Mouse (Mus musculus) ES-Bruce4 (cell line): Measurements from ENCODE around the gene Fhl3. TPM values are rescaled to one million over a fixed set of nuclear protein-coding genes. Genes with fewer than 3 reads are reported as not detected.

Experiments
- H3K27ac ChIP-seq: 2 replicates; pipeline ENCODE4 v1.5.1; 2012; ENCODE audit warnings: low read length, inconsistent platforms; ENCODE audit not compliant: insufficient read depth
- H3K27me3 ChIP-seq: 2 replicates; pipeline ENCODE4 v1.6.1; 2012; ENCODE audit warnings: mild to moderate bottlenecking, low read length, inconsistent platforms; ENCODE audit not compliant: control insufficient read depth, poor library complexity, insufficient read depth, severe bottlenecking
- H3K36me3 ChIP-seq: 2 replicates; pipeline ENCODE4 v1.6.1; 2012; ENCODE audit warnings: inconsistent platforms, mild to moderate bottlenecking, low read length, moderate library complexity; ENCODE audit not compliant: control insufficient read depth, poor library complexity, insufficient read depth, severe bottlenecking
- H3K4me1 ChIP-seq: one replicate; pipeline ENCODE4 v1.8.1; 2011; ENCODE audit warnings: low read length; ENCODE audit not compliant: control insufficient read depth, insufficient read depth
- H3K4me3 ChIP-seq: 2 replicates; pipeline ENCODE4 v1.5.1; 2011; ENCODE audit warnings: low read depth, mild to moderate bottlenecking, low read length
- H3K9ac ChIP-seq: 2 replicates; pipeline ENCODE4 v1.6.1; 2012; ENCODE audit warnings: low read depth, mild to moderate bottlenecking, inconsistent platforms; ENCODE audit not compliant: poor library complexity, severe bottlenecking
- H3K9me3 ChIP-seq: replicated peaks from 2 replicates; pipeline ENCODE4 v1.6.1; 2012; ENCODE audit warnings: mild to moderate bottlenecking, low read length, inconsistent platforms; ENCODE audit not compliant: control insufficient read depth, poor library complexity, insufficient read depth, severe bottlenecking
- CTCF ChIP-seq: IDR thresholded peaks from one replicate; pipeline ENCODE4 v1.8.1; 2011; ENCODE audit warnings: low read depth, low read length
- EP300 ChIP-seq: IDR thresholded peaks from 2 replicates; pipeline ENCODE4 v1.6.1; 2011; ENCODE audit warnings: low read depth, low read length; ENCODE audit not compliant: insufficient read depth
- POLR2A ChIP-seq: IDR thresholded peaks from one replicate; pipeline ENCODE4 v1.8.1; 2011; ENCODE audit warnings: low read length; ENCODE audit not compliant: insufficient read depth
- polyA plus RNA-seq: library from polyadenylated mRNA; stranded (reverse); fragments of >200 nt; gene quantifications from 2 replicates; pipeline ENCODE4 v1.2.4, GENCODE M21; 2011; ENCODE audit warnings: low read depth; ENCODE audit not compliant: missing spikeins, insufficient read depth, insufficient read length

The Fhl3 gene
- polyA plus RNA-seq, 1 experiment: 14.0 TPM

- H3K4me1 ChIP-seq: no peaks in the 10 kb centered on the region
- H3K9me3 ChIP-seq: no peaks in the 10 kb centered on the region
- H3K4me3 ChIP-seq: no peak overlapping the region
- H3K27me3 ChIP-seq: no peaks in the 10 kb centered on the region
- H3K9ac ChIP-seq: no peak overlapping the region
- no peaks in the 10 kb centered on the region; the same call in 1 of the 2 replicates for H3K36me3 ChIP-seq
- no peak overlapping the region for H3K27ac ChIP-seq
- TF ChIP-seq POLR2A (no peak), EP300 (no peak), CTCF (no peak)
These were observed 9.0 kb upstream of the Fhl3 start for GRCm38 (mm10) chr4:124691455-124691854.

DNA sequence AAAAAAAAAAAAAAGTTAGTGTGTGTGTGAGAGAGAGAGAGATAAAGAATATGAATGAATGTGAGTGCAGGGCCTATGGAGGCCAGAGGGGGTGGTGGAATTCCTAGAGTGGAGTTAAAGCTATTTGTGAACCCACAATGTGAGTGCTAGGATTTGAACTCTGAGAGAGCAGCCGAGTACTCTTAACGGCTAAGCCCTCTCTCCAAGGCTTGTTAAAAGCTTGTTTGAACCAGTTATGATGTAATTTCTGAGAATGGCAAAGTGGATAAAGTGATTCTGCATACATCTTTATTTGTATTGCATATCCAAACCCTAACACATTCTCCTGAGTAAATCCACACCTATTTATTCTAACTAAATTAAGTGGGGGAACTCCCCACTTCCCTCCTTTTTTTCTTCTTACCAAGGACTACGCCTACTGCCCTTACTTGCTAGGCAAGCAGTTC, 8.1 kb upstream of the Fhl3 start:
- Histone ChIP-seq H3K9ac (peak overlapping the region; percentile 58), H3K27ac (no peak overlapping the region), H3K9me3 (no peaks in the 10 kb centered on the region)

DNA sequence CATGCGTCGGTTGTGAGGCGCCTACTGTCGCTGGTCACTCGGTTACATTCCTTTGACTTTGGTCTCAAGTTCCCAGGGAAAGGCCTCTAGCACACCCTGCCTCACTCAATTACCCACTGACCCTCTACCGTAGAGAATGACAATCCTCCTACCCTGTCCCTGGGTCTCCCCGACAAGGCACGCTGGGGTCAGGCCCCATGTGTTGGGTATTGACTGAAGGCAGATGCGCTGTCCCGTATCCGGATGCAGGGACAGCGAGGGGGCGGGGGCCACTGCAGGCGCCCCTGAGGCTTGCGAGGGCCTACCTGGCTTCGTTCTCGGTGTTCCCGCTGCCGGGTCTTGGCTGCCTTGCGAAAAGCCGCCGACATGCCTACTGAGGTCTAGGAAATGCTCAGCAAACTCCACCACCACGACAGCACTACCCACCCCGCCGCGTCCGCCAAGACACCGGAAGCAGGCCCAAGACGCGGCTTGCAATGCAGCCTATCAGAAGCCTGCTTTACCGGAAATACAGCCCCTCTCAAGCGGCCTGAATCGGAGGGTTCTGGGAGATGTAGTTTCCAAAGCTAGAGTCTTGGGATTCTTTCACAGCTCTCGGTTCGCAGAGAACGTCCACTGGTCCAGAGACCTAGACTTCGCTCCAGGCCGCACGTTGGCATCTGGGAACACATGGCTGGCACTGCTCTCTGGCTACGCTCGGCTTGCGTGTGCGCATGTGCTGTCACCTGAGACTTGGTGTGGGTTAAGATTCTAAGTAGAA, 7.2 kb upstream of the Fhl3 start, which contains the start of gene Utp11:
Gene Utp11 (minus strand): TSS at position 466 of the 760 bp plus-strand sequence.
- TF ChIP-seq POLR2A (no peak), CTCF (no peak), EP300 (no peak)
- Histone ChIP-seq H3K9me3 (no peaks in the 10 kb centered on the region), H3K36me3 (no peaks in the 10 kb centered on the region), H3K27ac (no peak within 1 kb of the TSS), H3K4me3 (peak within 1 kb of the TSS; percentile 94), H3K4me1 (no peaks in the 10 kb centered on the region), H3K9ac (peak within 1 kb of the TSS; percentile 58), H3K27me3 (no peaks in the 10 kb centered on the region)

More for the DNA sequence above, 8.1 kb upstream of the Fhl3 start:
- H3K27me3 ChIP-seq: no peaks in the 10 kb centered on the region
- H3K4me3 ChIP-seq: no peak overlapping the region
- no peaks in the 10 kb centered on the region for H3K4me1 ChIP-seq
- H3K36me3 ChIP-seq: no peaks in the 10 kb centered on the region; the same call in 1 of the 2 replicates
- TF ChIP-seq CTCF (no peak), POLR2A (no peak), EP300 (no peak)

DNA sequence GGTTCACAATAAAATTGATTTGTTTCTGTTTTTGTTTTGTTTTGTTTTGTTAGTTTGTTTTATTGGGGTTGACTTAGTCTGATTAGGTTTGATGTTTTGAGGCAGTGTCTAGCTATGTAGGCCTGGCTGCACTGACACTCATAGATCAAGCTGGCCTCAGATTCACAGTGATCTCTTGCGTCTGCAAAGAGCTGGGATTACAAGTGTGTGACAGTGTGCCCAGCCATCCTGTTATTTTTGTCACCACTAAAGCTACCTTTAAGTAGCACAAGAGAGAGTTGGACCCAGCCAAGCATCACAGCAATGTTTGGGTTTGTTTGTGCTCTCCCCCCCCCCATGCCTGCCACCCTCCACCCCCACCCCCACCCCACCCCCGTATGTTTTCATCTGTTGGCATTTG, 5.9 kb upstream of the Fhl3 start:
- no peaks in the 10 kb centered on the region for H3K27me3 ChIP-seq
- H3K4me3 ChIP-seq: no peak overlapping the region
- H3K4me1 ChIP-seq: peaks cover 1% of the 10 kb centered on the region
- no peaks in the 10 kb centered on the region for H3K36me3 ChIP-seq
- no peak overlapping the region for H3K27ac ChIP-seq
- H3K9ac ChIP-seq: no peak overlapping the region
- H3K9me3 ChIP-seq: no peaks in the 10 kb centered on the region
- TF ChIP-seq CTCF: no peak
- no peak for TF ChIP-seq POLR2A
- TF ChIP-seq EP300: no peak

DNA sequence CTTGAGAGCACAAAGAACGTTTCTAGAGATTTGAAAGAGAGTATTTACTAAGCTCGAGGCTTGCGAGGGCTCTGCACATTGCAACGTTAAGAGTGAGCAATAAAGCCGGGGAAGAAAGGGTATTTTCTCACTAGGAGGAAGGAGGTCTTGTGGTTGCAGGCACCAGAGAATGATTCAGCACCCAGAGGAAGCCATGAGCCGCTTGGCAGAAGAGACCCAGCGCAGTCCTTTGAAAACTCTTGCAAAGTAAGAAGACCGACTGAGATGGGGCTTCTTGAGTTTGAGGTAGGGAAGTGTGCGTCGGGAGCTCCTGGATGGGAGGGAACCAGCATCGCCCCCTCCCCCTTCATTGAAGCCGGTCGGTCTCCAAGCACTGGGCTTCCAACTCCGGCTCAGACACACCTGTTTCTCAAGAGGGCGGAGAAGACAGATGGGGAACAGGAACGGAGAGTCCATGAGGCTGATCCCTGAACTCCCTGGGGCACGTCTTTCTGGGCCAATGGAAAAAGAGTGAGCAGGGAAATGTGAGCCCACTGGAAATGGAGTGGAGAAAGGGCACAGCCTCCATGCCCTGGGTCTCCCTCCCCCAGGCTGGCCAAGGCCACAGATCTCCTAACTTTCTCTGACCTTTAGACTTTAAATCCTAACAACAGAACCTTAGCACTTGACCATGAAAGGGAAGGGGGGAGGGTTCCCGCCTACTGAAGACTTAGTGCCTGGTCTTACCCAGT, 4.5 kb upstream of the Fhl3 start:
- peak overlapping the region; percentile 18; the same call in 1 of the 2 replicates for H3K27ac ChIP-seq
- H3K27me3 ChIP-seq: no peaks in the 10 kb centered on the region
- H3K36me3 ChIP-seq: no peaks in the 10 kb centered on the region
- TF ChIP-seq EP300 (no peak), CTCF (no peak), POLR2A (no peak)
- peak overlapping the region; percentile 56 for H3K9ac ChIP-seq
- H3K4me1 ChIP-seq: peaks cover 4% of the 10 kb centered on the region
- peak overlapping the region; percentile 17 for H3K4me3 ChIP-seq
- H3K9me3 ChIP-seq: no peaks in the 10 kb centered on the region

DNA sequence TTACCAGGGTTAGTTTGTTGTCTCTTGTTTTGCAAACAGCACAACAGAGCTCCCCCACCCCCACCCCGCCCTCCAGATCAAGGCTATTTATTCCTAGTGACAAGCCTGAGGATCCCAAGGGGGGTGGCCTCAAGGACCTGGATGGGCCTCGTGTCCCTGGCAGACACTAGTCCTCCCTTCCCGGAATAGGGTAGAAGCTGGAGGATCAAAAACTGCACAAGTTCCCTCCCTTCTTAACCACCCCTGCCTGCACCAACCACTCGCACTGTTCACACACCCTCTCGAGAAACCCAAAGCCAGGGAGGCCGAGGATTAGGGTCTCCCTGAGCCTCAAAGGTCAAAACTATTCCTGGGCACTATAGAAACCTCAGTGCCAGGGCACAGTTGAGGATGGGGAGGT, 710 bp upstream of the Fhl3 start:
- Histone ChIP-seq H3K4me3 (0 out of 2 replicates have a peak overlapping the region, but pooled peaks have one; percentile 80), H3K9me3 (no peaks in the 10 kb centered on the region), H3K9ac (peak overlapping the region; percentile 7; the same call in 1 of the 2 replicates), H3K4me1 (peaks cover 10% of the 10 kb centered on the region), H3K36me3 (no peaks in the 10 kb centered on the region), H3K27me3 (no peaks in the 10 kb centered on the region), H3K27ac (peak overlapping the region; percentile 28; the same call in 1 of the 2 replicates)
- no peak for TF ChIP-seq POLR2A
- TF ChIP-seq CTCF: no peak
- TF ChIP-seq EP300: no peak
